Mouse (Mus musculus) megakaryocyte, embryonic 14.5 days (primary cell): ENCODE results near the gene Gm20388.

ENCODE experiments used
- FLI1 ChIP-seq: IDR thresholded peaks from 2 replicates; pipeline ENCODE4 v1.6.1; 2012; ENCODE audit warnings: low read length, inconsistent platforms, mixed read lengths
- GATA1 ChIP-seq: IDR thresholded peaks from 3 replicates; pipeline ENCODE4 v1.6.1; 2012; ENCODE audit warnings: mixed read lengths, low read length, inconsistent platforms, borderline replicate concordance

GRCm38 (mm10) chr8:120331027-120331426, 420.4 kb downstream of the Gm20388 start:
- TF ChIP-seq GATA1: no peak
- no peak for TF ChIP-seq FLI1
